Mouse (Mus musculus) neural tube, embryonic 14.5 days (tissue): ENCODE results near the gene Ly6g5b. TPM values are rescaled to one million over a fixed set of nuclear protein-coding genes. Genes with fewer than 3 reads are reported as not detected.

Source experiments
- ATAC-seq: fragments of 200-750 bp; cut with Nextera tagmentation; 2 replicates; pipeline ENCODE4 v1.8.0; 2017; ENCODE audit warnings: low read depth, mild to moderate bottlenecking, moderate TSS enrichment, moderate library complexity
- H3K27ac ChIP-seq: fragments of 300-500 bp; sonication (generic); 2 replicates; pipeline ENCODE4 v1.5.1; 2014; ENCODE audit warnings: low read depth, mild to moderate bottlenecking, control low read depth, low read length, moderate library complexity, mixed read lengths
- H3K27me3 ChIP-seq: fragments of 300-500 bp; sonication (generic); 2 replicates; pipeline ENCODE4 v1.6.1; 2014; ENCODE audit warnings: low read length; ENCODE audit not compliant: control insufficient read depth, insufficient read depth
- H3K36me3 ChIP-seq: fragments of 300-500 bp; sonication (generic); 2 replicates; pipeline ENCODE4 v1.6.1; 2014; ENCODE audit warnings: low read length, mixed read lengths; ENCODE audit not compliant: control insufficient read depth, insufficient read depth
- H3K4me1 ChIP-seq: fragments of 300-500 bp; sonication (generic); 2 replicates; pipeline ENCODE4 v1.6.1; 2014; ENCODE audit warnings: low read length; ENCODE audit not compliant: control insufficient read depth, insufficient read depth
- H3K4me2 ChIP-seq: fragments of 300-500 bp; sonication (generic); 2 replicates; pipeline ENCODE4 v1.6.1; 2014; ENCODE audit warnings: mild to moderate bottlenecking, low read depth, low read length, control low read depth
- H3K4me3 ChIP-seq: fragments of 300-500 bp; sonication (generic); 2 replicates; pipeline ENCODE4 v1.5.1; 2014; ENCODE audit warnings: low read depth, low read length, control low read depth, mixed read lengths
- H3K9ac ChIP-seq: fragments of 300-500 bp; sonication (generic); replicated peaks from 2 replicates; pipeline ENCODE4 v1.6.1; 2014; ENCODE audit warnings: low read depth, mild to moderate bottlenecking, control low read depth, low read length, mixed read lengths
- H3K9me3 ChIP-seq: fragments of 300-500 bp; sonication (generic); 2 replicates; pipeline ENCODE4 v1.6.1; 2016; ENCODE audit warnings: low read length; ENCODE audit not compliant: control insufficient read depth
- WGBS: fragments of 180-500 bp; shearing (Covaris S2); extraction: QIAGEN DNeasy Blood & Tissue Kit; methylation state at CpG from one replicate; pipeline ENCODE4 v1.1.7; 2014; 5-methylcytosine and 5-hydroxymethylcytosine counted together
- polyA plus RNA-seq: library from polyadenylated mRNA; unstranded; fragments of >200 nt; fragmentation: Nextera tagmentation; extraction: Ambion mirVana; gene quantifications from 2 replicates; pipeline ENCODE4 v1.2.1, GENCODE M21; 2014

Gene Ly6g5b
- polyA plus RNA-seq, 1 experiment from 2014 or later: 0.92 TPM

GRCm38 (mm10) chr17:35103221-35103690 is 12.0 kb downstream of the Ly6g5b start:
- H3K27me3 ChIP-seq: no peaks in the 10 kb centered on the region
- no peak overlapping the region for H3K4me2 ChIP-seq
- 79% methylated on average over 6 of the region's 6 CpGs for WGBS
- no peak overlapping the region for H3K4me3 ChIP-seq
- no peak for ATAC-seq
- H3K9ac ChIP-seq: no peak overlapping the region
- no peak overlapping the region for H3K27ac ChIP-seq
- H3K4me1 ChIP-seq: no peaks in the 10 kb centered on the region
- peaks cover 55% of the 10 kb centered on the region for H3K36me3 ChIP-seq
- no peaks in the 10 kb centered on the region for H3K9me3 ChIP-seq

- WGBS: 76% methylated on average over 8 of the region's 8 CpGs
- H3K27me3 ChIP-seq: no peaks in the 10 kb centered on the region
- H3K9ac ChIP-seq: no peak overlapping the region
- no peak overlapping the region for H3K4me2 ChIP-seq
- H3K27ac ChIP-seq: no peak overlapping the region
- H3K36me3 ChIP-seq: peaks cover 60% of the 10 kb centered on the region
- no peaks in the 10 kb centered on the region for H3K9me3 ChIP-seq
- H3K4me3 ChIP-seq: no peak overlapping the region
- ATAC-seq: no peak
- H3K4me1 ChIP-seq: no peaks in the 10 kb centered on the region
Measured at GRCm38 (mm10) chr17:35102299-35102698, 12.9 kb downstream of the Ly6g5b start.

GRCm38 (mm10) chr17:35101161-35101560 is 14.1 kb downstream of the Ly6g5b start:
- no peak for ATAC-seq
- Histone ChIP-seq H3K9me3 (no peaks in the 10 kb centered on the region), H3K4me2 (no peak overlapping the region), H3K4me1 (no peaks in the 10 kb centered on the region), H3K27ac (no peak overlapping the region), H3K4me3 (no peak overlapping the region), H3K36me3 (peaks cover 66% of the 10 kb centered on the region), H3K9ac (no peak overlapping the region), H3K27me3 (no peaks in the 10 kb centered on the region)
- WGBS: 92% methylated on average over 11 of the region's 11 CpGs

- no peak overlapping the region for H3K4me2 ChIP-seq
- no peaks in the 10 kb centered on the region for H3K9me3 ChIP-seq
- H3K27ac ChIP-seq: no peak overlapping the region
- peaks cover 71% of the 10 kb centered on the region for H3K36me3 ChIP-seq
- WGBS: 83% methylated on average over 10 of the region's 10 CpGs
- H3K4me3 ChIP-seq: no peak overlapping the region
- no peak for ATAC-seq
- H3K4me1 ChIP-seq: no peaks in the 10 kb centered on the region
- no peaks in the 10 kb centered on the region for H3K27me3 ChIP-seq
- H3K9ac ChIP-seq: no peak overlapping the region
Measured at GRCm38 (mm10) chr17:35100196-35100765, 14.9 kb downstream of the Ly6g5b start.

DNA sequence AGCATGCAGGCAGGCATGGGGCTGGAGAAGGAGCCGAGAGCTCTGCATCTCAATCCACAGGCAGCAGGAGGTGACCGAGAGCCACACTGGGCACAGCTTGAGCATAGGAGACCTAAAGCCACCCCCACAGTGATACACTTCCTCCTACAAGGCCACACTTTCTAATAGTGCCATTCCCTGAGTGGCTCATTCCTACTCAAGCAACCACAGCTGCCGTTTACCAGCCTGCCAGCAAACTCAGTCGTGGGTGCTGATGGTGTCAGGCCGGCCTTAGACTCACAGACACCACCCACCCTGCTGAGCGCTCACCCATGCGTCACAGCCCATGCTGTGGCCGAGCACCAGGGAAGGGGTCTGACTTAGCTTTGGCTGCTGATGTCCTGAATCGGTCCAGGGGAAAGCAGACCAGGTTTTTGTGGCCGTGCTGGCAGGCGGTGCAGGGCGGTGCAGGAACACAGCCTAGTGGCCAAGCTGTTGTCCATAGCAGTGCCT is 18.0 kb downstream of the Ly6g5b start:
- ATAC-seq: no peak
- H3K9ac ChIP-seq: no peak overlapping the region
- peaks cover 65% of the 10 kb centered on the region for H3K36me3 ChIP-seq
- H3K27me3 ChIP-seq: no peaks in the 10 kb centered on the region
- 90% methylated on average over 12 of the region's 12 CpGs for WGBS
- no peak overlapping the region for H3K4me3 ChIP-seq
- H3K4me2 ChIP-seq: no peak overlapping the region
- H3K9me3 ChIP-seq: no peaks in the 10 kb centered on the region
- no peaks in the 10 kb centered on the region for H3K4me1 ChIP-seq
- H3K27ac ChIP-seq: no peak overlapping the region

GRCm38 (mm10) chr17:35096597-35096996 is 18.6 kb downstream of the Ly6g5b start:
- Histone ChIP-seq H3K9me3 (no peaks in the 10 kb centered on the region), H3K27me3 (no peaks in the 10 kb centered on the region), H3K4me2 (no peak overlapping the region), H3K9ac (no peak overlapping the region), H3K4me1 (no peaks in the 10 kb centered on the region), H3K27ac (no peak overlapping the region), H3K4me3 (no peak overlapping the region), H3K36me3 (peaks cover 61% of the 10 kb centered on the region)
- ATAC-seq: no peak
- 84% methylated on average over 12 of the region's 12 CpGs for WGBS

DNA sequence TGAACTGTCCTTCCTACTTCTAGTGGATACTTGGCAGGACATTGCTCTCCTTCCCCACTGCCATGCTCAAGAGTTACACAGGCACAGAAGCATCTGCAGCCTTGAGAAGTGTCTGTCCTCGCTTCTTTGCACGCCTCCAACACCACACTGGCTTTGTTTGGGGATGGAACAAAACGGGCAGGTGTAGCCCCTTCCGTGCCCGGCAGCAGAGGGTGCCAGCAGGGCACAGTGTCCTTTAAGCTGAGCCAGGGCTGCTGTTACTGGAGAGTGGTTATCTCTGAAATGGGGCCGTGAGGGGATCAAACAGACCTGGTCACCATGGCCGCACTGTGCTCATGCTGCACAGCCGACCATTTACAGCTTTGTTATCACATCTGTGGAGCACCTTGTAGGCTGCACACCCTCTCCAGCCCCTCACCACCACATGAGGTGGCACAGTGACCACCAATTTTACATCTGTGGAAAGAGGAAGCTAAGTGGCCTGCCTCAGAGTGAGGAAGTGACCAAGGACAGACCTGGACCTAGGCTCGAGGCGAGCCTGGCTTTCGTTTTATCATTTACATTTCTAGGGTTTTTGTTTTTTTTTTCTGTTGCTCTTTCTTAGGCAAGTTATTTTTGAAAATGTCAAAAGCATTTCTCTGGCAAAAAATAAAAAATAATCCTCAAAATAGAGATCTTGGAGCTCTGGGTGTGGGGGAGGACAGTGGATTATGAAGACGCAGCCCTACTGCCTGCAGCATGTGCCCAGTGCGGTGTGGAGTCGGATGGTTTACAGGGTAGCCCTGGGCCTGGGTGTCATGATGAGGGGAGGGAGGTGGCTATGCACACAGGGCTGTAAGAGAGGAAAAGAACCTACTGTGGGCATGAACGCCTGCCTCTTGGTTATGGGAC is 20.5 kb downstream of the Ly6g5b start:
- ATAC-seq: no peak
- no peaks in the 10 kb centered on the region for H3K9me3 ChIP-seq
- no peaks in the 10 kb centered on the region for H3K27me3 ChIP-seq
- H3K36me3 ChIP-seq: peaks cover 44% of the 10 kb centered on the region
- no peak overlapping the region for H3K4me3 ChIP-seq
- WGBS: 90% methylated on average over 15 of the region's 15 CpGs
- H3K9ac ChIP-seq: no peak overlapping the region
- H3K4me2 ChIP-seq: no peak overlapping the region
- H3K4me1 ChIP-seq: peaks cover 11% of the 10 kb centered on the region
- H3K27ac ChIP-seq: no peak overlapping the region

DNA sequence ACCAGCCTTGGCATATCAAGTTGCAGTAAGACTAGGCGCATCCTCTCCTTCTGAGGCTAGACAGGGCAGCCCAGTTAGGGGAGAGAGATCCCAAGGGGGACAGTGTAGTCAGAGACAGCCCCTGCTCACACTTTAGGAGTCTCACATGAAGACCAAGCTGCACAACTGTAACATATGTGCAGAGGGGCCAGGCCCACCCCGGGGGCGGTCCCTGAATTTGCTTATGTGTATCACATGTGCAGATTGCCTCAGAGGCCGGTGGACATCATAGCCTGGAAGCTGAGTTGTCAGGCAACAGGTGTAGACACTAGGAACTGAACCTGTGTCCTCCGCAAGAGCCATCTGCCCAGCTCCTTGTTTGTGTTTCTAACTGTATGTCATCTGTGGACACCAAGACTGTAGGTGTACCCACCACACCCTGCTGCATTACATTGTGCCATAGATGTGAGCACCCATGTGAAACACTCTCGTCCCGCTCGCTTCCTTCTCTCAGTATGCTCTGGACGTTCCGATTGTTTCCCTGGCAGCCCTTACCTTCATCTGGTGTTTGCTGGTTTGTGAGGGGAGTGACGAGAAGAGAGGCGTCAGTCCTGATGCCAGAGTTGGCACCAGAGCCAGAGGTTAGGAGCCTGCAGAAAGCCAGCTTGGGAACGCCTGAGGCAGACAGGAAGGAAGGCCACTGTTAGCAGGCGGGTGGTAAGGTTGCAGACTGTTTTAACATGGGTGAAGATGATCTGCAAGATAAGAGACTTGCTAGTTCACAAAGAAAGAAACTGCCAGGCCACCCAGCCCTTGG is 22.6 kb downstream of the Ly6g5b start:
- no peak for ATAC-seq
- Histone ChIP-seq H3K4me2 (no peak overlapping the region), H3K9ac (no peak overlapping the region), H3K36me3 (peaks cover 24% of the 10 kb centered on the region), H3K27ac (no peak overlapping the region), H3K4me3 (no peak overlapping the region), H3K4me1 (peaks cover 11% of the 10 kb centered on the region), H3K27me3 (no peaks in the 10 kb centered on the region), H3K9me3 (no peaks in the 10 kb centered on the region)
- WGBS: 91% methylated on average over 14 of the region's 14 CpGs
